Mouse (Mus musculus) erythroblast, embryonic 14.5 days (primary cell): Measurements from ENCODE around the gene Plac8.

Experiments used
- GATA1 ChIP-seq: IDR thresholded peaks from 2 replicates; pipeline ENCODE4 v1.6.1; 2012; ENCODE audit warnings: low read length, inconsistent platforms, mixed read lengths
- TAL1 ChIP-seq: IDR thresholded peaks from 3 replicates; pipeline ENCODE4 v1.6.1; 2012; ENCODE audit warnings: low read length, inconsistent platforms, mixed read lengths

DNA sequence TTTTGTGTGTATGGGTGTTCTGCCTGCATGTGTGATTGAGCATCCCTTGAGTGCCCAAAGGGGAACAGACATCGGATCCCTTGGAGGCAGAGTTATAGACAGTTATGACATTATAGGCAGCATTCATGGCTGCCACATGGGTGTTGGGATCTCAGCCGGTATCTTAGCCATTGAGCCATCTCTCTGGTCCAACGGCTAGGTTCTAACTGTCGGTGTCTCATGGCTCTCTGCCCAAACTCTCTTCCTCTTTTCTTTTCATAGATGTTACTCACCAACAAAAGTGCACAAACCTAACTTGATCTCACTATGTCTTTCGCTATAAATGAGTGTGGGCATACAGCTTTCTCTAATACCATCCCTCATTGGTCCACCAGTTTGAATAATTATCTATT lies 10.4 kb upstream of the Plac8 start:
- TF ChIP-seq TAL1, result no peak
- TF ChIP-seq GATA1, result no peak
